Mouse (Mus musculus) forebrain, embryonic 12.5 days (tissue): ENCODE measurements around the gene Nhlh1. TPM values are rescaled to one million over a fixed set of nuclear protein-coding genes. Genes with fewer than 3 reads are reported as not detected.

Experiments used
- ATAC-seq: fragments of 200-750 bp; cut with Nextera tagmentation; 2 replicates; pipeline ENCODE4 v1.8.0; 2017; ENCODE audit warnings: moderate TSS enrichment; ENCODE audit not compliant: low FRiP score
- H3K27ac ChIP-seq: fragments of 300-500 bp; sonication (generic); 2 replicates; pipeline ENCODE4 v1.5.1; 2016; ENCODE audit warnings: mild to moderate bottlenecking
- H3K27me3 ChIP-seq: fragments of 300-500 bp; sonication (generic); 2 replicates; pipeline ENCODE4 v1.6.1; 2016; ENCODE audit warnings: mild to moderate bottlenecking
- H3K36me3 ChIP-seq: fragments of 300-500 bp; sonication (generic); replicated peaks from 2 replicates; pipeline ENCODE4 v1.6.1; 2016; ENCODE audit warnings: mild to moderate bottlenecking
- H3K4me1 ChIP-seq: fragments of 300-500 bp; sonication (generic); 2 replicates; pipeline ENCODE4 v1.6.1; 2016
- H3K4me2 ChIP-seq: fragments of 300-500 bp; sonication (generic); 2 replicates; pipeline ENCODE4 v1.6.1; 2016; ENCODE audit warnings: mild to moderate bottlenecking, moderate library complexity
- H3K4me3 ChIP-seq: fragments of 300-500 bp; sonication (generic); replicated peaks from 2 replicates; pipeline ENCODE4 v1.5.1; 2016; ENCODE audit warnings: mild to moderate bottlenecking
- H3K9ac ChIP-seq: fragments of 300-500 bp; sonication (generic); 2 replicates; pipeline ENCODE4 v1.6.1; 2016; ENCODE audit warnings: mild to moderate bottlenecking
- H3K9me3 ChIP-seq: fragments of 300-500 bp; sonication (generic); 2 replicates; pipeline ENCODE4 v1.6.1; 2016
- WGBS: fragments of 180-500 bp; shearing (Covaris S2); methylation state at CpG from one replicate; pipeline ENCODE4 v1.1.7; 2016; 5-methylcytosine and 5-hydroxymethylcytosine counted together
- polyA plus RNA-seq: library from polyadenylated mRNA; unstranded; fragments of >200 nt; fragmentation: Nextera tagmentation; extraction: Ambion mirVana; gene quantifications from 2 replicates; pipeline ENCODE4 v1.2.1, GENCODE M21; 2016

Gene Nhlh1
- polyA plus RNA-seq, 1 experiment from 2014 or later = 9.8 TPM

DNA sequence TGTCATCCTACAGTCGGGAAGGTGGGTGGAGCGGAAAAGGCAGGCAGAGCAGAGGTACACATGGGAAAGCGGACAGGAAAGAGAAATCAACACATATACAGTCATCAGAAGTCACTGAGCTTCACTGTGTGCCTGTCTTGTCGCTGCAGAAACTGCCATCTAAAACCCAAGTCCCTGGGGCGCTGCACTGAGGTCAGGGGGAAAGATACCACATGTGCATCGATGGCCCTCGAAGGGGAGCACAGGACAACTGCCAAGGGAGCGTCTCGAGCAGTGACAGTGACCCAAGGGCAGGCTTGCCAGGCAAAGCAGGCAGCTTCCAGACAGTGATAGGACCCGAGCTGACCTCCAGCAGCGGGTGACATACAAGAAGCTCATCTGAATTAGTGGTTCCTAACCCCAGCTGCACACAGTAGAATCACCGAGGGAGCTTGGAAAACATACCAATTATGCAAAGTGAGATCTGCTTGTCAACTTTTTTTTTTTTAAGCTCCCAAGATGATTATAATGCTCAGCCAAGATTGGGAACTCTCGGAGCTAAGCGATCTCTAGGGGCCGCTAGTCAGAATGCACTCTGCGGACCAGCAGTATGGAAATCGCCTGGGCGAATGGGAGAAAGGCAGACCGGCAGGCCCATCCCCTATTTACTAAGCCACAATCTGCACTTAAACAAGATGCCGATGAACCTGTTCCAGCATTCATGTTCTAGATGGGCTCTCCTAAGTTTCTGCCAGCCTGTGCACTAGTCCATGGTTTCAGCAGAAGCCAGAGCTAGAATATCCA, 47.1 kb downstream of the Nhlh1 start:
- Histone ChIP-seq H3K27me3 (no peaks in the 10 kb centered on the region), H3K9ac (no peak overlapping the region), H3K9me3 (no peaks in the 10 kb centered on the region), H3K4me3 (no peak overlapping the region), H3K27ac (no peak overlapping the region), H3K4me2 (no peak overlapping the region), H3K4me1 (peaks cover 30% of the 10 kb centered on the region), H3K36me3 (peaks cover 81% of the 10 kb centered on the region)
- WGBS = 91% methylated on average over 20 of the region's 20 CpGs
- no peak for ATAC-seq

DNA sequence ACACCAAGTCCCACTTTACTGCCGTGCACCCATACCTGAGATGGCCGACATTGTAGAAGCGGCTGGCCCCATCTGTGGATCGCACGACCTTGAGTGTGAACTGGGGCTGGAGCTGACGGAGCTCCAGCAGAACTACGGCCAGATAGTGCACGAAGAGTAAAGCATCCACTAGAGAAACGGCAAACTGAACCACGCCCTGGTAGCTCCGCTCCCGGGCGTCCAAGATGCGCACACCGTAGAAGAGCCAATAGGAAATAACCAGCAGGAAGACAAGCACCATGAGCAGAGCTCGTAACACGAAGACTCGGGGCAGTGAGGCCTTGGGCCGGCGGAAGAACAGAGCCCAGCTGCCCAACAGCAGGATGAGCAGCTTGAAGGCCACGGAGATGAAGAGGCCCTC, 48.0 kb downstream of the Nhlh1 start:
- WGBS = 95% methylated on average over 21 of the region's 21 CpGs
- Histone ChIP-seq H3K27ac (no peak overlapping the region), H3K27me3 (no peaks in the 10 kb centered on the region), H3K9me3 (no peaks in the 10 kb centered on the region), H3K4me2 (no peak overlapping the region), H3K4me1 (peaks cover 22% of the 10 kb centered on the region), H3K36me3 (peaks cover 89% of the 10 kb centered on the region), H3K4me3 (no peak overlapping the region), H3K9ac (no peak overlapping the region)
- ATAC-seq = no peak

- Histone ChIP-seq H3K36me3 (peaks cover 98% of the 10 kb centered on the region), H3K27ac (no peak overlapping the region), H3K9me3 (no peaks in the 10 kb centered on the region), H3K9ac (no peak overlapping the region), H3K4me2 (no peak overlapping the region), H3K4me3 (no peak overlapping the region), H3K27me3 (no peaks in the 10 kb centered on the region), H3K4me1 (peaks cover 11% of the 10 kb centered on the region)
- no peak for ATAC-seq
- WGBS = 93% methylated on average over 9 of the region's 9 CpGs
Measured at GRCm38 (mm10) chr1:172008351-172008750, 49.0 kb downstream of the Nhlh1 start.

DNA sequence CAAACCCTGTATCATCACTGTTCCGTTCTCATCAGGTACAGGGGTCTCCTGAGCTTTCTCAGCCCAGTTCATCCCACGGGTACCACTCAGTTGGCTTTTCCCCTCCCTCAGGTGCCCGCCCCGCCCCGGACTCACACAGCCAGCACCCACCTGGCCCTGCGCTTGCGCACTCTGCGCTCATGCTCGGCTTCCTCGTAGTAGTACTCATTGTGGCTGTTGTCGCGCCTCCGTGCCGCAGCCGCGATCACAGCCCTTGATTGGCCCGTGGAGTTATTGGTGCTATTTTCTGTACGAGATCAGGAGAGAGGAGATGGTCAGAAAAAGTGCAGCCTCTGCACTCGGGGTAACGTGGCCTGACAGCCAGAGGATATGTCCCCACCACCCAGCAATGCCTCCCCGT, 49.6 kb downstream of the Nhlh1 start:
- H3K27ac ChIP-seq = no peak overlapping the region
- H3K36me3 ChIP-seq = peaks cover 98% of the 10 kb centered on the region
- ATAC-seq = no peak
- no peak overlapping the region for H3K9ac ChIP-seq
- no peaks in the 10 kb centered on the region for H3K9me3 ChIP-seq
- 97% methylated on average over 21 of the region's 21 CpGs for WGBS
- H3K4me1 ChIP-seq = peaks cover 5% of the 10 kb centered on the region; the same call in 1 of the 2 replicates
- no peak overlapping the region for H3K4me3 ChIP-seq
- no peak overlapping the region for H3K4me2 ChIP-seq
- H3K27me3 ChIP-seq = no peaks in the 10 kb centered on the region

Other genes starting within 250 kb of the Nhlh1 start
- gene Cd84, start 217.9 kb downstream of the Nhlh1 start, polyA plus RNA-seq = 0.32 and 0.52 TPM in 2 replicates
- gene Gm10521, start 161.9 kb downstream of the Nhlh1 start, polyA plus RNA-seq = not detected in 2 replicates
- gene Slamf6, start 140.1 kb downstream of the Nhlh1 start, polyA plus RNA-seq = not detected in 2 replicates
- 61.9 and 63.2 TPM in 2 replicates for gene Vangl2, start 29.1 kb downstream of the Nhlh1 start, polyA plus RNA-seq
- gene Copa, start 25.0 kb upstream of the Nhlh1 start, polyA plus RNA-seq = 199 and 222 TPM in 2 replicates
- 107 and 111 TPM in 2 replicates for gene Ncstn, start 25.2 kb upstream of the Nhlh1 start, polyA plus RNA-seq
- 157 and 162 TPM in 2 replicates for gene Pex19, start 69.2 kb upstream of the Nhlh1 start, polyA plus RNA-seq
- 139 and 143 TPM in 2 replicates for gene Dcaf8, start 90.5 kb upstream of the Nhlh1 start, polyA plus RNA-seq
- 405 and 443 TPM in 2 replicates for gene Pea15a, start 149.2 kb upstream of the Nhlh1 start, polyA plus RNA-seq
- 1.6 and 2.3 TPM in 2 replicates for gene Casq1, start 162.3 kb upstream of the Nhlh1 start, polyA plus RNA-seq
- gene Atp1a4, start 200.8 kb upstream of the Nhlh1 start, polyA plus RNA-seq = 0.05 and 0.06 TPM in 2 replicates
- gene Igsf8, start 204.1 kb upstream of the Nhlh1 start, polyA plus RNA-seq = 122 and 127 TPM in 2 replicates
- gene Atp1a2, start 240.5 kb upstream of the Nhlh1 start, polyA plus RNA-seq = 9.5 and 10.8 TPM in 2 replicates